Mouse (Mus musculus) spleen, postnatal 36 days (tissue): Measurements from ENCODE around the gene Slc16a14.

Experiments
- DNase-seq, 2 experiments: peaks; one replicate each; pipeline ENCODE4 v3.0.0; 2022; ENCODE audit warnings: low spot score in 2 of 2, mixed read lengths in 1 of 2

Gene Slc16a14

DNA sequence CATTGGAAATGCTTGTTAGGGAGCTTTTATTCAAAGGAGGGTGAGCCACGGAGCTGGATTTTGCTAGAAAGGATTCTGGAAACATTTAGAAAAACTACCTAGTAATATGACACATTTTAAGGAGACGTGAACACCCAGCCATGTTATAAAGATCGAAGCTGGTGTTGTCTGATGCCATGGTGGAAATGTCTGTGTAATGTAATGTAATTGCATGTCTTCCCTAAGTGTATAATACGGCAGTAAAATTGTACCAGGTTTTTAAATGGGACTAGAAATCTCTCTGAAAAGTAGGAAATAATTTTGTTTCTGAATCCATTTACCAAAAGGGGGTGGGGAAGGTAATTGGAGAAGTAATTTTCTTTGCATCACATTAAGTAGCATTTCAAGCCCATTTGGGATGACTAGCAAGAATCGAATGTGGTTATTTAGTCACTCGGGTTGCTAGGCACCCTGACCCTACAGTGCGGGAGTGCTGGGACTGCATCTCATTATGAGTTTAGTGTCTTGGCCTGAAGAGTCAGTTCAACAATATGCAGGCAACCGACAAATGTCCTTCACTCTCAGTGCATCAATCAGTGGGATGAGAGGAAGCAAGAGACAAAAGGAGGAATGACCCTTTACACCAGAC lies 24.6 kb downstream of the Slc16a14 start:
- no peak for DNase-seq

DNA sequence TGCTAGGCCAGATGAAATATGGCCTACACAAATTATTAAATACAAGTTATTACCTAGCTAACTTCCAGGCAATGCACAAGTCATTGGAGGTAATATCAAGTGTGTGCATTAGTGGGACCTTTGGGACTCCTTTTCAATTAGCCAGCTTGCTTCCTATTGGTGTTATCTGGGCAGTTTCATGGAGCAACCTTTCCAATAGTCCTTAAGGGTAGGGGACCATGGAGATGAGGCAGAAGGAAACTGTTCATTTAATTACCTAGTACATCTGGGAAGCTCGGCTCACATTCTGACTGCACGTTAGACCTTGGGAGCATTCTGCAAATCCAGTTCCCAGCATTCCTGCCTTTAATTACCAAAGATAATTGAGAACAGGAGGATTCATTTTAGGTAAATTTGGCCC lies 30.5 kb downstream of the Slc16a14 start:
- no peak for DNase-seq

GRCm38 (mm10) chr1:84899156-84899555 lies 35.8 kb downstream of the Slc16a14 start:
- no peak for DNase-seq

- DNase-seq = no peak
Observed at GRCm38 (mm10) chr1:84897364-84897763, 37.6 kb downstream of the Slc16a14 start.

DNA sequence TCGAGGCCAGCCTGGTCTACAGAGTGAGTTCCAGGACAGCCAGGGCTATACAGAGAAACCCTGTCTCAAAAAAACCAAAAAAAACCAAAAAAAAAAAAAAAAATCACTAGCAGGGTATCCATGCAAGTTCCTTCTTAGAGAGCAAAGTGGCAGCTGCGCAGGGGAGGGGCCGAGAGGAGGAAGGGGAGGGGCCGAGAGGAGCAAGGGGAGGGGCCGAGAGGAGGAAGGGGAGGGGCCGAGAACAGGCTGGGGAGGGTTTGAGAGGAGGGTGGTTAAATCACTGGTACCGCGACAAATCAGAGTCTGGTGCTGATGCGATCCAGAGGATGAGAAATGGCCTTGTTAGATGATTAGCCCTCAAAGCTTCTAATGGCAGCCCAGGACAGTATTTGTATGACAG lies 43.2 kb downstream of the Slc16a14 start:
- DNase-seq = no peak

DNA sequence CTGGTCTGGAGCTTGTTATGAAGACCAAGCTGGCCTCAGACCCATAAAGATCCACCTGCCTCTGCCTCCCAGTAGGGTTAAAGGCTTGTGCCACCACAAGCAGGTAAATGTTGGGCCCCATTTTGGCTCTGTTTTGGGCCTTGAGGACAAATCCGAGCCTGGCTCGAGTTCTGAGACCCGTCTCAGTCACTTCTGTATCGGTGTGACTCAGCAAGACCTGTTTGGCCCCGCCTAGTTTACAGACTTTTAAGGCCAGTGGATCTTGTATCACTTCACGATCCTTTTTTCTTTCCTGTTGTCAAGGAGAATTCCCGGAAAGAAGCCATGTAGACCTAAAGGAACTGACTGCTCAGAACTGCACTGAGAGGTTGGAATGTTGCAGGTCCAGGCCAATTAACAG lies 44.4 kb downstream of the Slc16a14 start:
- DNase-seq = no peak

DNA sequence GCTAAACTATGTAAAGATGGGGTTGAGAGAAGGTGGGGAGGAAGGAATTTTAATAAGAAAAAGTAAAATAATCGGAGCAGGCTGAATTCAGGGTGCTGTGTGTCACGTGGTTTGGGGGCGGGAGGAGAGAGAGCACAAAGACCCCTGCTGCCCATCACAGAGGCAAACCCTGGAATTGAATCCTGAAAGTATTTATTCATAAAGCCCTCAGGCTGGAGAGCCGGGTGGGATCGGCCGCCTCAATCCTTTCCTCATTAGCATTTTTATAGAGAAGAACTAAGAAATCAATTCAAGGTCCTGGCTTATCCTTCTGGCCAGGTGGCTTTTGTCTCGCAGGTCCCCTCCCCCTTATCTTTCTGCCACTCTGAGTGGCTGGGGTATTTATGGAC lies 44.9 kb downstream of the Slc16a14 start:
- DNase-seq = no peak

GRCm38 (mm10) chr1:84889330-84890004 lies 45.5 kb downstream of the Slc16a14 start:
- no peak for DNase-seq

- DNase-seq = no peak
Observed at GRCm38 (mm10) chr1:84885921-84886320, 49.0 kb downstream of the Slc16a14 start.

DNA sequence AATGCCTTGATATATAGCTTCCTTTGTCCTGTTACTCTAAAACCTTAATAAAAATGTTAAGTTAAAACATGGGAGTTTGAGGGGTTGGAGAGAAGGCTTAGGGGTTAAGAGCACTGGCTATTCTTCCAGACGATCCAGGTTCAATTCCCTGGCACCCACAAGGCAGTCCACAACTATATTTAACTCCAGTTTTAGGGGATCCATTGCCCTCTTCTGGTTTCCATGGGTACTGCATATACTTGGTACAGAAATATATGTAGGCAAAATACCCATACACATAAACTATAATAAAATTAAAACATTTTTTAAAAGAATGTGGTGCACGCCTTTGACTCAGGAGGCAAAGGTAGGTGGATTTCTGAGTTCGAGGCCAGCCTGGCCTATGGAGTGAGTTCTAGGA lies 49.8 kb downstream of the Slc16a14 start:
- no peak for DNase-seq

- no peak for DNase-seq
Observed at GRCm38 (mm10) chr1:84883889-84884288, 51.0 kb downstream of the Slc16a14 start.

- no peak for DNase-seq
Observed at GRCm38 (mm10) chr1:84882937-84883336, 52.0 kb downstream of the Slc16a14 start.

GRCm38 (mm10) chr1:84882066-84882532 lies 52.8 kb downstream of the Slc16a14 start:
- DNase-seq = no peak

DNA sequence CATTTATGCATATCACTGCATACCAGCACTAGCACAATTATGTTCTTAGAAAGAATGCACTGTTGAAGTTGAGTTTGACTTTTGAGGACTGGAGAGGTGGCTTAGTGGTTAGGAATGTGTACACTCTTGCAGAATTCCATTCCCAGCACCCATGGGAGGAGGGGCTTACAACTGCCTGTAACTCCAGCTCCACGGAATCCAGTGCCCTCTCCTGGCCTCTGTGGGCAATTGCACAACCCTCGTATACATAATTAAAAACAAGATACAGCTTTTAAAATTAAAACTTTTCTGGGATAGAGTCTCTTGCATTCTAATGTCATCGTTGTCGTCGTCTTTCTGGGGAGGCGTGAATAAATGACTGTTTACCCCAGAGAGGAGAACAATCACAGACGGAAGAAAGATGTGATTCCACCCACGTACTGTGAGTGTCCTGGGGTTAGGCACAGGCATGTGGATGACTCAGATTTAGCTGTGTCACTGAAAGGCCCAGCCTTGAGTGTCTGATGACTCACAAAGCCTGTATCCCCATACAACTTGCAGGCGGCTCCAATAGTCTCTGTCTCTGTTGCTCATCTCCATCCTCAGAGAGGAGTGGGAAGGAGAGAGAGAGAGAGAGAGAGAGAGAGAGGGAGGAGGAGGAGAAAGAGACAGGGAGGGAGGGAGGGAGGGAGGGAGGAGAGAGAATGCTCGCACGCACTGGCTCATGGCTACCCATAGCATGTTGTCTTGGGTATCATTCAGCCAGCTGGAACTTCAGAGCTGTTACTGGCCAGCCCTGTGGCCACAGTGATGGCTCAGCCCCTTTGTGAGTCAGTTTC lies 53.5 kb downstream of the Slc16a14 start:
- DNase-seq = no peak

GRCm38 (mm10) chr1:84879571-84880120 lies 55.3 kb downstream of the Slc16a14 start:
- DNase-seq = no peak

GRCm38 (mm10) chr1:84877590-84877989 lies 57.3 kb downstream of the Slc16a14 start:
- DNase-seq = no peak

- DNase-seq = no peak
Observed at GRCm38 (mm10) chr1:84872939-84873338, 62.0 kb downstream of the Slc16a14 start.

- DNase-seq = no peak
Observed at GRCm38 (mm10) chr1:84872105-84872504, 62.8 kb downstream of the Slc16a14 start.

GRCm38 (mm10) chr1:84871131-84871530 lies 63.8 kb downstream of the Slc16a14 start:
- no peak for DNase-seq

- no peak for DNase-seq
Observed at GRCm38 (mm10) chr1:84869498-84869897, 65.4 kb downstream of the Slc16a14 start.

GRCm38 (mm10) chr1:84868841-84869240 lies 66.1 kb downstream of the Slc16a14 start:
- no peak for DNase-seq

DNA sequence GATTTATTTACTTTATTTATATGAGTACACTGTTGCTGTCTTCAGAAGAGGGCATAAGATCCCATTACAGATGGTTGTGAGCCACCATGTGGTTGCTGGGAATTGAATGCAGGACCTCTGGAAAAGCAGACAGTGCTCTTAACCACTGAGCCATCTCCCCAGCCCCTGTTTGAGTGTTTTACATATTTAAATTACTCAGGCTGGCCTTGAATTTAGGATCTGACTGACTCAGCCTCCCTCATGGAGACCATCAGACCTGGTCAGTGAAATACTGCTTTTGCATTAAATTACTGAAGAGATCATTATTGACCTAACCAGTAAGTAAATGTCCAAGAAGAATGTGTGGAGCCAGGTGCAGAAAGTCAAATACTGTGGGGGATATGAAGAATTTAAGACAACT lies 66.6 kb downstream of the Slc16a14 start:
- no peak for DNase-seq
